Mouse (Mus musculus): Measurements from ENCODE around the gene Agap1. TPM values are rescaled to one million over a fixed set of nuclear protein-coding genes. Genes with fewer than 3 reads are reported as not detected.

The Agap1 gene
- polyA plus RNA-seq, 1 experiment from 2014 or later: 41.4 TPM

DNA sequence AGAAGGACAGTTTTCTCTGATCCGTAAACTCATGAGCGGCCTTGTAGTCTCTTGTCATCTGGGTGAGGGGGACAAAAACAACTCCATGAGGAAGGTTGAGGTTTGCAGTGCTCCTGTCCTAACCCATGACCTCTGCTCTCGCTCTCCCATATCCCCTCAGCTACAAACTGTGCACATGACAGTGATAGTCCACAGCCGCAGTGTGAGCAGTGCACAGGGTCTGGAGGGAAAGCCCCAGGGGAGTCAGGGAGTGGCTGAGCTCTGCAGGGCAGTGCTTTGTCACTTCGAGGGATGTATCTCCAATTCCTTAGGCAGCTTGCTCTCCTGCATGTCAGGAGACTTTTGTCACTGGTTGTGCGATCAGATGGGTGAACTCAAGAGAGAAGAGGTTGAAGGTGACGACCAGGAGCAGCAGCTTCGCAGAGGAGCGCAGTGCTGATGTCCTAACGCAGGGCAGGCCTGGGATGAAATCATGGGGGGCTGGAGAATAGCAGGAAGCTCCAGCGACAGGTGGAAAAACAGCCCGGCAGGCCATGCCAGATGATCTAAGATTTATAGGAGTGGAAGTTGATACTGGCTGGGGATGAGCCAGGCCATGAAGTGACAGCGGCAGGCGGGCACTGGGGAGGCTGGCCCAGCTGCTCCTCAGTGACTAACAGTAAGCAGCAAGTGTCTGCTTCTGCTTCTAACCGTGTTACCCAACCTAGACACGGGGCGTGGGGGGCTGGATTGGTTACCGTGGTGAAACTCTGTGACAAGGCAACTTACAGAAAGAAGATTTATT, 83.7 kb downstream of the Agap1 start:
- ATAC-seq (ENCODE audit: low FRiP score) (no peak), DNase-seq (ENCODE audit: low spot score) (no peak)
- Histone ChIP-seq H3K27me3 (ENCODE audit: control insufficient read depth, insufficient read depth, low read length) (no peaks in the 10 kb centered on the region), H3K9me3 (ENCODE audit: control insufficient read depth, low read length) (no peaks in the 10 kb centered on the region), H3K9ac (ENCODE audit: low read depth, low read length) (no peak overlapping the region), H3K4me2 (replicated peaks; ENCODE audit: low read depth, low read length) (no peak overlapping the region), H3K36me3 (ENCODE audit: control insufficient read depth, insufficient read depth, low read length) (no peaks in the 10 kb centered on the region), H3K27ac (ENCODE audit: low read depth, low read length) (no peak overlapping the region), H3K4me3 (ENCODE audit: low read depth, low read length) (no peak overlapping the region), H3K4me1 (replicated peaks; ENCODE audit: control insufficient read depth, insufficient read depth, low read length) (peaks cover 9% of the 10 kb centered on the region)
- WGBS: 68% methylated on average over 18 of the region's 18 CpGs

DNA sequence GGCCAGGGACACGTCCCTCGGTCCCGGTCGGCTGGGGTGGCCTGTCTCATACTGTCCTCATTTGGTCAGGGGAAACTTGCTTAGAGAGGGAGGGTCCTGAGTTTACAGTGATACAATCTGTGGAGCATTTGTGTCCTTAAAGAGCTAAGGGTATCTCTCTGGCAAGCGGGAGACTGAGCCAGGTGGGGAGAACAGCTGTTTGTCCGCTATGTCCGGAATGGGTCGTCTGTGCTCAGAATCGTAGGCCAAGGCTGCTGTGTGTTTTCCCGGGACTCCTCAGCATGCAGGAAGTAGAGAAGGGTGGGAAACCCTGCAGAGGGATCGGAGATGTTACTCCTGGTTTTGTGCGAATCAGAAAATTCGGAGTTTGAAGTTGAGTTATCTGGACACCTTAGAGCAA, 84.5 kb downstream of the Agap1 start:
- no peak overlapping the region for H3K27ac ChIP-seq (ENCODE audit: low read depth, low read length)
- ATAC-seq (ENCODE audit: low FRiP score): no peak
- no peak overlapping the region for H3K4me2 ChIP-seq (replicated peaks; ENCODE audit: low read depth, low read length)
- H3K27me3 ChIP-seq (ENCODE audit: control insufficient read depth, insufficient read depth, low read length): no peaks in the 10 kb centered on the region
- no peaks in the 10 kb centered on the region for H3K36me3 ChIP-seq (ENCODE audit: control insufficient read depth, insufficient read depth, low read length)
- H3K4me1 ChIP-seq (replicated peaks; ENCODE audit: control insufficient read depth, insufficient read depth, low read length): peaks cover 9% of the 10 kb centered on the region
- no peaks in the 10 kb centered on the region for H3K9me3 ChIP-seq (ENCODE audit: control insufficient read depth, low read length)
- 85% methylated on average over 13 of the region's 13 CpGs for WGBS
- DNase-seq (ENCODE audit: low spot score): no peak
- no peak overlapping the region for H3K9ac ChIP-seq (ENCODE audit: low read depth, low read length)
- H3K4me3 ChIP-seq (ENCODE audit: low read depth, low read length): no peak overlapping the region

DNA sequence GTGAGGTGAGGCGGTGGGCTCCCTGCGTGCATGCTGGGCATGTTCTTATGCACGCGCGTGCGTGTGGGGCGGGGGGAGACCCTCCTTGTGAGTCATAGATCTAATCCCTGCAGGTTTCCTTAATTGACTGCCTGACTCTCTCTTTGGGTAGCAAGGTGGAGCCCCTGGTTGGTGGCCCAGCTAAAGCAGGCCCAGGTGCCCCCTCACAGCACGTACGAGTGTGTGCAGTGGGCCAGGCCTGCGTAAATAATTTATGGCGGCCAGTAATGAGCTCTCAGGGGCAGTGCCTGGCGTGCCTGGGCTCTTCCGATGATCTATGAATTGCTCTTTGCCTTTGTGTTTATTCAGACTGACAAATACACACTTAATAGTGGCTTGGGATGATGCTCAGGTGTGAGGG, 86.5 kb downstream of the Agap1 start:
- peak; percentile 44 for ATAC-seq (ENCODE audit: low FRiP score)
- no peaks in the 10 kb centered on the region for H3K27me3 ChIP-seq (ENCODE audit: control insufficient read depth, insufficient read depth, low read length)
- no peak overlapping the region for H3K4me3 ChIP-seq (ENCODE audit: low read depth, low read length)
- WGBS: 70% methylated on average over 13 of the region's 13 CpGs
- no peaks in the 10 kb centered on the region for H3K9me3 ChIP-seq (ENCODE audit: control insufficient read depth, low read length)
- no peak overlapping the region for H3K4me2 ChIP-seq (replicated peaks; ENCODE audit: low read depth, low read length)
- no peak for DNase-seq (ENCODE audit: low spot score)
- no peak overlapping the region for H3K9ac ChIP-seq (ENCODE audit: low read depth, low read length)
- peaks cover 9% of the 10 kb centered on the region for H3K4me1 ChIP-seq (replicated peaks; ENCODE audit: control insufficient read depth, insufficient read depth, low read length)
- H3K27ac ChIP-seq (ENCODE audit: low read depth, low read length): peak overlapping the region; percentile 62
- H3K36me3 ChIP-seq (ENCODE audit: control insufficient read depth, insufficient read depth, low read length): no peaks in the 10 kb centered on the region

DNA sequence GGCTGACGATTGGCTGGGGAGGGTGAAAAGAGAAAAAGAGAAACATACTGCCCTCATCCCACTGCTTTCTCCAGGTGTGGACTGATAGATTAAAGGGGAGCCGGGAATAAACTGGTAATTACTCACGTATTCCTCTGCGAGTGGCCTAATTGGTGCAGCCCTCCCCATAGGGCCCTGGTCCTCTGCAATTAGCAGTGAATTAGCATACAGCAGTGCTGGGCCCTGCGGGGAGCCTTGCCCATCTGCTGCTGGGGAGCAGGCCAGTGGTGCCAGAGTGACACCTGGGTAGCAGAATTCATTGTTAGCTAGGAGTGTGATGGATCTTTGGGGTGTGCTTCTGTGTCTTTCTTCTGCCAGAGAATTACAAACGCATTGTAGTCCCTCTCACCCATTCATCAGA, 87.9 kb downstream of the Agap1 start:
- ATAC-seq (ENCODE audit: low FRiP score) (peak; percentile 62), DNase-seq (ENCODE audit: low spot score) (no peak)
- Histone ChIP-seq H3K4me2 (replicated peaks; ENCODE audit: low read depth, low read length) (no peak overlapping the region), H3K4me3 (ENCODE audit: low read depth, low read length) (no peak overlapping the region), H3K27me3 (ENCODE audit: control insufficient read depth, insufficient read depth, low read length) (no peaks in the 10 kb centered on the region), H3K9me3 (ENCODE audit: control insufficient read depth, low read length) (no peaks in the 10 kb centered on the region), H3K27ac (ENCODE audit: low read depth, low read length) (peak overlapping the region; percentile 70), H3K9ac (ENCODE audit: low read depth, low read length) (no peak overlapping the region), H3K4me1 (replicated peaks; ENCODE audit: control insufficient read depth, insufficient read depth, low read length) (peaks cover 15% of the 10 kb centered on the region), H3K36me3 (ENCODE audit: control insufficient read depth, insufficient read depth, low read length) (no peaks in the 10 kb centered on the region)
- WGBS: 40% methylated on average over 6 of the region's 6 CpGs

DNA sequence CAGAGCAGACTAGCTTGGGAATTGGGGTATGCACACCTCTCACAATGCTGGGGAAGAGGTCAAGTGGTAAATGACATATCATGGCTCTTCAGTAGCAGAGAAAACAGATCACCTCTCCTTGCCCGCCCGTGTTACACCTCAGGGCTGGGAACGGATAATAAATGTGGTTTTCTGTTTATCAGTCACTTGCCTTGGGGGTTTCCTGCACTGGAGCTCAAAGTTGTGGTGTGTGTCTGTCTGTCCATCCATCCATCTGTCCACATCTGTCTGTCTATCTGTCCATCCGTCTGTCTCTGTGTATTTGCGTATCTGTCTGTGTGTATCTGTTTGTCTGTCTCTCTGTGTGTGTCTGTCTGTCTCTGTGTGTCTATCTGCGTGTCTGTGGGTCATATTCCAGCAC, 88.7 kb downstream of the Agap1 start:
- Histone ChIP-seq H3K9me3 (ENCODE audit: control insufficient read depth, low read length) (no peaks in the 10 kb centered on the region), H3K27me3 (ENCODE audit: control insufficient read depth, insufficient read depth, low read length) (no peaks in the 10 kb centered on the region), H3K27ac (ENCODE audit: low read depth, low read length) (peak overlapping the region; percentile 70; the same call in 1 of the 2 replicates), H3K4me1 (replicated peaks; ENCODE audit: control insufficient read depth, insufficient read depth, low read length) (peaks cover 21% of the 10 kb centered on the region), H3K4me3 (ENCODE audit: low read depth, low read length) (no peak overlapping the region), H3K36me3 (ENCODE audit: control insufficient read depth, insufficient read depth, low read length) (no peaks in the 10 kb centered on the region), H3K4me2 (replicated peaks; ENCODE audit: low read depth, low read length) (no peak overlapping the region), H3K9ac (ENCODE audit: low read depth, low read length) (no peak overlapping the region)
- 88% methylated on average over 6 of the region's 6 CpGs for WGBS
- DNase-seq (ENCODE audit: low spot score) (no peak), ATAC-seq (ENCODE audit: low FRiP score) (no peak)

DNA sequence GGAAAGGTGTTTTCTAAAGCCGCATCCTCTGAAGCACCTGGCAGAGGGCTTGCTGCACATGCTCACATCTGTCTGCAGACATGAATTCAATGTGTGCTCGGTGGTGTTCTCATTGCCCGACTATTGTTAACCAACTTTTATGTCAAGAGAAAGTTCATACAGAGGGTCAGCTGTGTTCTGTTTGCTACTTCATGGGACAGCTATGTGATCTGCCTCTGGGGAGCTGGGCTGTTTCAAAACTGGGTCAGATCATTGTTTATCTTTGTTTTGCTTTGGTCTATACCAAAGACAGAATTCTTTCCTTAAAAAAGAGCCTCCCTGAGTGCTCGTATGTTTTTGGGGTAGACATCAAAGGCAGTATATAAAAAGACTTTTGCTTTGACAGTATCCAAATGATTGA, 89.5 kb downstream of the Agap1 start:
- Histone ChIP-seq H3K27ac (ENCODE audit: low read depth, low read length) (no peak overlapping the region), H3K4me2 (replicated peaks; ENCODE audit: low read depth, low read length) (no peak overlapping the region), H3K4me3 (ENCODE audit: low read depth, low read length) (no peak overlapping the region), H3K9ac (ENCODE audit: low read depth, low read length) (no peak overlapping the region), H3K36me3 (ENCODE audit: control insufficient read depth, insufficient read depth, low read length) (no peaks in the 10 kb centered on the region), H3K9me3 (ENCODE audit: control insufficient read depth, low read length) (no peaks in the 10 kb centered on the region), H3K4me1 (replicated peaks; ENCODE audit: control insufficient read depth, insufficient read depth, low read length) (peaks cover 23% of the 10 kb centered on the region), H3K27me3 (ENCODE audit: control insufficient read depth, insufficient read depth, low read length) (no peaks in the 10 kb centered on the region)
- ATAC-seq (ENCODE audit: low FRiP score) (no peak), DNase-seq (ENCODE audit: low spot score) (no peak)
- 84% methylated on average over 4 of the region's 4 CpGs for WGBS

DNA sequence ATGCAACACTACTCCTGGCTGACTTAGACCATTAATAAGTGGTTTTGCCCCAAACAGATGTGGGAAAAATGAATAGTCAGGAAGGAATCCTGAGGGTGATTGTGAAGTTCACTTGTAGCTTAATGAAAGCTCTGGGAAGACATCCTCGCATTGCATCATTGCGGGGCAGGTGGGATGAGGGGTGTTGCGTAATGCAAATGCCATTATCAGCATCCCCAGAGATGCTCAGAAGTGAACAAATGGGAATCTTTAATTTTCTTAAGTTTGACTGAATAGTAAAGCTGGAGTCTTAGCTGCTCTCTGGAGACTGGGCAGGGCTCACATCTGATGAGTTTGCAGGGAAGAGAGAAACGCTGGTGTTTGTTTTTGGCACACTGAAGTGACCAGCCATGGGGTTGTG, 90.5 kb downstream of the Agap1 start:
- Histone ChIP-seq H3K9me3 (ENCODE audit: control insufficient read depth, low read length) (no peaks in the 10 kb centered on the region), H3K4me2 (replicated peaks; ENCODE audit: low read depth, low read length) (no peak overlapping the region), H3K9ac (ENCODE audit: low read depth, low read length) (no peak overlapping the region), H3K4me3 (ENCODE audit: low read depth, low read length) (no peak overlapping the region), H3K4me1 (replicated peaks; ENCODE audit: control insufficient read depth, insufficient read depth, low read length) (peaks cover 25% of the 10 kb centered on the region), H3K27ac (ENCODE audit: low read depth, low read length) (no peak overlapping the region), H3K27me3 (ENCODE audit: control insufficient read depth, insufficient read depth, low read length) (no peaks in the 10 kb centered on the region), H3K36me3 (ENCODE audit: control insufficient read depth, insufficient read depth, low read length) (no peaks in the 10 kb centered on the region)
- WGBS: 83% methylated on average over 4 of the region's 4 CpGs
- ATAC-seq (ENCODE audit: low FRiP score) (no peak), DNase-seq (ENCODE audit: low spot score) (no peak)

DNA sequence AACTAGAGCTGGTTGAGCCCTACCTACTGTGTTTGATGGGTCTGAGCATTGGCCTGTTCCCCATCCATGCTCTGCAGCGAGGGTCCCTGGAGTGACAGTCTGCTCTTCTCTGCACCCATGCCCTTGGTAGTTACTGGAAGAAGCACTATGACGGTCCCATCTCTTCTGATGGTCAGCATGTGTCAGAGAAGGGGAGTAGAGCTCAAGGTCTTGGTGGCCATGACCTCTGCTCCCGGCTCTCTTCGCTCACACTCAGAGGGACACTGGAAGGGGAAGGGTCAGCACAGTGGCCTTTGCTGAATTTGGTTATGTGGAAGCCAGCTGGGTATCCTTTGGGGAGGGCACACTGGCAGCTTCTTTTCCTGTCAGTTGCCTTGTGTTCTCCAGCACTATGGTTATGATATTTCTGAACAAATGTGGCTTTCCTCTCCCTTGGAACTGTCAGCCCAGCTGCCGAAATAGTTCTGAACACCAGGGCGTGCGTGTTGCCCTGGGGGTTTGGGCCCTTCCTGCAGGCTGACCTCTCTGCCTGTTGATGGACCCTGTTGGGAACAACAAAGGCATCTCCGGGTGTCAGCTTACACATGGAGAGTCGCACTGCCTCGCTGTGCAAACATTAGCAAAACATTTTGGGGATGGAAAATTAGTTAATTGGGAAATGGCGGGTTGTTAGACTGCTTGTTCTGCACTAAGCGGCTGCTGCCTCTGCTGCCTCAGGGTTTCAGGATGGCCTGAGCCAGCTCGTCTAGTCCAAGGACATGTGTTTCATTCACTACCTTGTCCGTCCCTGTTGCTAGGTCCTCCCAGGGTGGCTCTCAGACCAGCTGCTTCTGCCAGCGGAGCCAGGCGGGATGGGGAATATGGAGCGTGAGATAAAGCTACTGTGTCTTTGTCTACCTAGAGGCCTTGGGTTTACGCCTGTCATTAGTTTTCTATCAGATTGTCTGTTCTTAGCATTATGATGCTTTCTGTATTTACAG, 93.2 kb downstream of the Agap1 start:
- Histone ChIP-seq H3K4me1 (replicated peaks; ENCODE audit: control insufficient read depth, insufficient read depth, low read length) (peaks cover 23% of the 10 kb centered on the region), H3K9me3 (ENCODE audit: control insufficient read depth, low read length) (no peaks in the 10 kb centered on the region), H3K36me3 (ENCODE audit: control insufficient read depth, insufficient read depth, low read length) (no peaks in the 10 kb centered on the region), H3K4me2 (replicated peaks; ENCODE audit: low read depth, low read length) (no peak overlapping the region), H3K27me3 (ENCODE audit: control insufficient read depth, insufficient read depth, low read length) (no peaks in the 10 kb centered on the region), H3K4me3 (ENCODE audit: low read depth, low read length) (no peak overlapping the region), H3K9ac (ENCODE audit: low read depth, low read length) (no peak overlapping the region; the same call in 1 of the 2 replicates), H3K27ac (ENCODE audit: low read depth, low read length) (peak overlapping the region; percentile 33; the same call in 1 of the 2 replicates)
- ATAC-seq (ENCODE audit: low FRiP score): no peak
- peak; percentile 35 for DNase-seq (ENCODE audit: low spot score)
- WGBS: 40% methylated on average over 18 of the region's 18 CpGs
